Mouse (Mus musculus) left cerebral cortex, postnatal 10 days (tissue): ENCODE measurements around the gene Btbd35f1. TPM values are rescaled to one million over a fixed set of nuclear protein-coding genes. Genes with fewer than 3 reads are reported as not detected.
"Not testable (repeated sequence)": the region's sequence is repeated elsewhere in the genome, so short reads cannot be mapped to it uniquely, and the experiment has no call there.

Source experiments
- DNase-seq, 2 experiments: peaks; one replicate each; pipeline ENCODE4 v3.0.0; 2021 to 2022; ENCODE audit warnings: low spot score in 2 of 2, mixed read lengths in 1 of 2; ENCODE audit errors: extremely low spot score in 1 of 2
- intact Hi-C: fragments of 180-260 bp; cut with DNase I; formaldehyde crosslinking; loops from one replicate; pipeline ENCODE4 v1.15.1; 2025
- total RNA-seq, 2 experiments: library from RNA; stranded (reverse); gene quantifications; 2 replicates each; pipeline ENCODE4 v1.2.3; 2021

Btbd35f1 gene
- total RNA-seq, result not detected

DNA sequence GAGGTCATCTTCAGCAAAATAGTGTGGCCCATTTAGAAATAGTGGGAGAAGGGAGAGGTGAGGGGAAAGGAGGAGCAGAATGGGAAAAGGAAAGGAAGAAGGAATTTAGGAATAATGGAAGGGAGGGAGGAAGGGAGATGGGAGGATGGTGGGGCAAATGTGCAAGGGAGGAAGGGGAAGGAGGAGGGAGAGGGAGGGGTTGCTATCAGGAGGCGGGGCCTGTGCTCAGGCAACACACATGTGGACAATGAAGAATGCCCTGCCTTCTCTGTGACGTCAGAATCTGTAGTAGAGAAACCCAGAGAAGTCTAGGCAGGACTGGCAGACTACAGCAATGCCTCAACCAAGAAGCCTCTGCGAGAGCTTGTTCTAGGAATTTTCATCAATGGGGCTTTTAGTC is at the start of gene Btbd35f1:
Gene Btbd35f1 (plus strand): TSS at position 301 of the 400 bp plus-strand sequence.
- DNase-seq, intact Hi-C loops: not testable (repeated sequence)

DNA sequence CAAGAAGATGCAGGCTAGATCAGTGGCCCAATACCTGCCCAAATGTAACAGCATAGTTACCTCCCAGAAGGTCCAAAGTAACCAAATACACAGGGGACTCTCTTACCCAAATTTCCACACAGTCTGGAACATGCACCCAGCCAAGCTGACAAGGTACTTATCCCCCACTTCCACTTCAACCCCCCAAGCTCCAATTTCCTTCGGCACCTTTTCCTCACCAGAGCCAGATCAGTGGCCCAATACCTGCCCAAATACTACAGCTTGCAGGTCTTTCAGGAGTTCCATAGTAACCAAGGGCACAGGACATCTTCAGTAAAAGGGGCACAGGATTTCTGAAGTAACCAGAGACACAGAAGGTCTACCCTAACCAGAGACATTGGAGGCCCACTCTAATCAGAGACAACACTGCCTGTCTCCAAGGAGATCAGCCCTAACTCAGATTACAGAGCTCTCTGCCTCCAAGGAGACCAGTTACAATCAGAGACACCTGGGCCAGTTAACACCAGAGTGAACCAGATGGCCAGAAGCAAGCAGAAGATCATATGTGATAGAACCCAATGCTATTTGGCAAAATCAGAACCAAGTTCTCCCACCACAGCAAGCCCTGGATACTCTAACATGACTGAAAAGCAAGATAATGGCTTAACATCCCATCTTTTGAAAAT is 31.2 kb downstream of the Btbd35f1 start:
- DNase-seq, intact Hi-C loops: not testable (repeated sequence)

DNA sequence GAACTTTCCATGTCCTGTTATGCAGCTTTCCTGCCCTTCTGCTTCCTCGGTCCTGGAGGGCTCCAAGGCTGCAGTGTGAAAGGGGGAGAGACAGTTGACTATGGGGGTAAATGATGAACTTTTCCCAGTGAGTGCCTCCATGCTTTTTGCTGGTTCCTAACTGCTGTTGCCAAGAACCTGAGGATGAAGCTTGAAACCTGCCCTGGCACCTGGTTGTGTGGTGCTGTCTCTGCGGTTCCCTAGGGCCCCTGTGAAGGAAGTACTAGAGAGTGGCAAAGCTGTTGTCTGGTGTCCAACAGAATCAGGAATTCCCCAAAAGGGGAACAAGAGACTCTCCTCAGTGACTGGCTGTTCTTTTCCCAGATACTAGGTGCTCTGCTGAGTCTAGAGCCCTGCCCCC is 41.2 kb downstream of the Btbd35f1 start:
- intact Hi-C loops, DNase-seq: not testable (repeated sequence)

DNA sequence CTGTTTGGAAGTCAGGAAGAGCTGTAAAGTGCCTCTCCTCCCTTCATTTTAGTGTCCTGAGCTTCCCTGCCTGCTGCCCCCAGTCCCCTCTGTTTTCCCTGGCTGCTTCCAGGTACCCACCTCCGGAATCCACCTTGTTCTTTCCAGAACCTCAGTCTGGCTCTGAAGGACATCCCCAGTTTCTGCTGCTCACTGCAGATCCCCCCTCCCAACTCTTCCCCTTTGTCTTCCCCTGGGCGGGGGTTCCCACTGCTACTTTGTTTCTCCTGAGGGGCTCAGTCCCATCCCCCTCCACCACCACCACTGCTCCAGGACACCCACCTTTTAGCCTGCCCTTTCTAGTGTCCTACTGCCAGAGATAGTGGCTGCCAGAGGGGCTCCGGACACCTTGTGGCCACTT is 41.6 kb downstream of the Btbd35f1 start:
- intact Hi-C loops, DNase-seq: not testable (repeated sequence)

Other genes with a start within 250 kb of the Btbd35f1 start
- not detected for gene Gm5926, start 90.7 kb downstream of the Btbd35f1 start, total RNA-seq
- gene Btbd35f21, start 166.1 kb downstream of the Btbd35f1 start, total RNA-seq, result not detected